Mouse (Mus musculus): ENCODE results near the gene Nrxn2. TPM values are rescaled to one million over a fixed set of nuclear protein-coding genes. Genes with fewer than 3 reads are reported as not detected.

Gene Nrxn2
- polyA plus RNA-seq, 1 experiment, result 7.0 TPM

- H3K9ac ChIP-seq (ENCODE audit: low read depth, poor library complexity, severe bottlenecking), result peak overlapping the region; percentile 50; the same call in 1 of the 2 replicates
- TF ChIP-seq EP300 (IDR thresholded peaks at IDR 0.05; ENCODE audit: insufficient read depth, low read depth, low read length) (no peak), CTCF (IDR thresholded peaks at IDR 0.05; ENCODE audit: low read depth, low read length) (no peak), POLR2A (IDR thresholded peaks at IDR 0.05; ENCODE audit: insufficient read depth, low read length) (no peak)
- peak overlapping the region; percentile 5; the same call in 1 of the 2 replicates for H3K4me3 ChIP-seq (ENCODE audit: low read depth, low read length)
- H3K4me1 ChIP-seq (ENCODE audit: control insufficient read depth, insufficient read depth, low read length), result no peaks in the 10 kb centered on the region
- no peaks in the 10 kb centered on the region for H3K27me3 ChIP-seq (ENCODE audit: control insufficient read depth, insufficient read depth, low read length, poor library complexity, severe bottlenecking)
- no peaks in the 10 kb centered on the region for H3K9me3 ChIP-seq (replicated peaks; ENCODE audit: control insufficient read depth, insufficient read depth, low read length, poor library complexity, severe bottlenecking)
- H3K27ac ChIP-seq (ENCODE audit: insufficient read depth, low read length), result no peak overlapping the region
- H3K36me3 ChIP-seq (ENCODE audit: control insufficient read depth, insufficient read depth, low read length, poor library complexity, severe bottlenecking), result peaks cover 70% of the 10 kb centered on the region
Measured at GRCm38 (mm10) chr19:6375423-6376254, 42.9 kb upstream of the Nrxn2 start.

DNA sequence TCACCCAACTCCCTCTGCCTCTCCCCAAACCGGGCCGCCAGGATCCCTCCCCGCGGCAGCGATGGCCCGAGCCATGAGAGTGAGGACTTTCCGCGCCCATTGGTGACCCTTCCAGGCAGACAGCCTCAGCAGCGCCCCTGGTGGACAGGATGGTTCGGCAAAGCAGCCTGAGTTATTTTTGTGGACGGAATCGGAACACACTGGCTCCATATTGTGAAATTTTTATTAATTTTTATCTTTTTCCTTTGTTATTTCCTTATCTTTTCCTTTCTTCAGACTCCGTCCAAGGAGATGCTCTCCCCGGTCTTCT is 42.3 kb upstream of the Nrxn2 start:
- TF ChIP-seq POLR2A (IDR thresholded peaks at IDR 0.05; ENCODE audit: insufficient read depth, low read length) (no peak), CTCF (IDR thresholded peaks at IDR 0.05; ENCODE audit: low read depth, low read length) (peak; percentile 80)
- H3K4me1 ChIP-seq (ENCODE audit: control insufficient read depth, insufficient read depth, low read length), result no peaks in the 10 kb centered on the region
- H3K9me3 ChIP-seq (replicated peaks; ENCODE audit: control insufficient read depth, insufficient read depth, low read length, poor library complexity, severe bottlenecking), result no peaks in the 10 kb centered on the region
- no peak overlapping the region for H3K27ac ChIP-seq (ENCODE audit: insufficient read depth, low read length)
- no peaks in the 10 kb centered on the region for H3K27me3 ChIP-seq (ENCODE audit: control insufficient read depth, insufficient read depth, low read length, poor library complexity, severe bottlenecking)
- H3K36me3 ChIP-seq (ENCODE audit: control insufficient read depth, insufficient read depth, low read length, poor library complexity, severe bottlenecking), result peaks cover 64% of the 10 kb centered on the region
- no peak overlapping the region for H3K9ac ChIP-seq (ENCODE audit: low read depth, poor library complexity, severe bottlenecking)
- H3K4me3 ChIP-seq (ENCODE audit: low read depth, low read length), result no peak overlapping the region

GRCm38 (mm10) chr19:6376643-6377042 is 41.9 kb upstream of the Nrxn2 start:
- H3K4me3 ChIP-seq (ENCODE audit: low read depth, low read length), result no peak overlapping the region
- H3K27ac ChIP-seq (ENCODE audit: insufficient read depth, low read length), result no peak overlapping the region
- TF ChIP-seq POLR2A (IDR thresholded peaks at IDR 0.05; ENCODE audit: insufficient read depth, low read length), result no peak
- no peak for TF ChIP-seq EP300 (IDR thresholded peaks at IDR 0.05; ENCODE audit: insufficient read depth, low read depth, low read length)
- no peak for TF ChIP-seq CTCF (IDR thresholded peaks at IDR 0.05; ENCODE audit: low read depth, low read length)
- no peaks in the 10 kb centered on the region for H3K9me3 ChIP-seq (replicated peaks; ENCODE audit: control insufficient read depth, insufficient read depth, low read length, poor library complexity, severe bottlenecking)
- peaks cover 60% of the 10 kb centered on the region for H3K36me3 ChIP-seq (ENCODE audit: control insufficient read depth, insufficient read depth, low read length, poor library complexity, severe bottlenecking)
- no peak overlapping the region for H3K9ac ChIP-seq (ENCODE audit: low read depth, poor library complexity, severe bottlenecking)
- H3K4me1 ChIP-seq (ENCODE audit: control insufficient read depth, insufficient read depth, low read length), result no peaks in the 10 kb centered on the region
- H3K27me3 ChIP-seq (ENCODE audit: control insufficient read depth, insufficient read depth, low read length, poor library complexity, severe bottlenecking), result no peaks in the 10 kb centered on the region

- Histone ChIP-seq H3K36me3 (ENCODE audit: control insufficient read depth, insufficient read depth, low read length, poor library complexity, severe bottlenecking) (peaks cover 51% of the 10 kb centered on the region), H3K4me3 (ENCODE audit: low read depth, low read length) (no peak overlapping the region), H3K27ac (ENCODE audit: insufficient read depth, low read length) (no peak overlapping the region), H3K9ac (ENCODE audit: low read depth, poor library complexity, severe bottlenecking) (no peak overlapping the region), H3K9me3 (replicated peaks; ENCODE audit: control insufficient read depth, insufficient read depth, low read length, poor library complexity, severe bottlenecking) (no peaks in the 10 kb centered on the region), H3K27me3 (ENCODE audit: control insufficient read depth, insufficient read depth, low read length, poor library complexity, severe bottlenecking) (no peaks in the 10 kb centered on the region), H3K4me1 (ENCODE audit: control insufficient read depth, insufficient read depth, low read length) (no peaks in the 10 kb centered on the region)
- no peak for TF ChIP-seq EP300 (IDR thresholded peaks at IDR 0.05; ENCODE audit: insufficient read depth, low read depth, low read length)
- TF ChIP-seq CTCF (IDR thresholded peaks at IDR 0.05; ENCODE audit: low read depth, low read length), result no peak
- TF ChIP-seq POLR2A (IDR thresholded peaks at IDR 0.05; ENCODE audit: insufficient read depth, low read length), result no peak
Measured at GRCm38 (mm10) chr19:6377327-6378040, 41.0 kb upstream of the Nrxn2 start.

DNA sequence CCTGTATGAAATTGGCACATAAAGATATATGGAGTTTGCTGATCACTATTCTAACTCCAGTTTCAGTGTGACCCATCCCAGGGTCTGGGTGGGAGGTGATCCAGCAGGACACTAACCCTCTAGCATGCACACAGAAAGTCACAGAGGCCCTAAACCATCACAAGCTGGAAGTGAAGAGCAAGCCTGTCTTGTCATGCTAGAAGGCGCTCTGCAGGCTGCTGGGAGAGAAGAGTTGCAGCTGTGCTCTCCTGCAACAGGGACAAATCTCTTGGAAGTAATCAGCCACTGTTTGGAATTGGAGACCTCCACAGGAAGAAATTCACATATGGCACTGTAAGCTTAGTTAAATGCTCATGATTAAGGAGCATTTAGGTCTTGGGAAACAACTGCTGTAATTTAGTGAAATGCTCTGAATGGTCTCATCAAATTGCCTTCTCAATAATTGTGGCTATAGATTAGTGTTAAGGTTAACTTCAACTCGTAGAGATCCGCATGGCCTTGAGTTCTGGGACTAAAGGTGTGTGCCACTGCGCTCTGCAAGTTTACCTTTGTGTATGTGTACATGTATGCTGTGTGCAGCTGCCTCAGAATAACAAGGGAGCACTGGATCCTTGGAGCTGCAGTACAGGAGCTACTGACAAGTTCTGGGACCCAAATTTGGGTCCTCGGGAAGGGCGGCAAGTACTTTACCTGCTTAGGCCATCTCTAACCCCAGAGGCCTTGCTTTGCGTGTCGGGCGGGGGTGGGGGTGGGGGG is 37.9 kb upstream of the Nrxn2 start:
- Histone ChIP-seq H3K9ac (ENCODE audit: low read depth, poor library complexity, severe bottlenecking) (no peak overlapping the region), H3K4me3 (ENCODE audit: low read depth, low read length) (no peak overlapping the region), H3K4me1 (ENCODE audit: control insufficient read depth, insufficient read depth, low read length) (no peaks in the 10 kb centered on the region), H3K27me3 (ENCODE audit: control insufficient read depth, insufficient read depth, low read length, poor library complexity, severe bottlenecking) (no peaks in the 10 kb centered on the region), H3K36me3 (ENCODE audit: control insufficient read depth, insufficient read depth, low read length, poor library complexity, severe bottlenecking) (peaks cover 22% of the 10 kb centered on the region), H3K9me3 (replicated peaks; ENCODE audit: control insufficient read depth, insufficient read depth, low read length, poor library complexity, severe bottlenecking) (no peaks in the 10 kb centered on the region), H3K27ac (ENCODE audit: insufficient read depth, low read length) (no peak overlapping the region)
- TF ChIP-seq CTCF (IDR thresholded peaks at IDR 0.05; ENCODE audit: low read depth, low read length) (no peak), POLR2A (IDR thresholded peaks at IDR 0.05; ENCODE audit: insufficient read depth, low read length) (no peak), EP300 (IDR thresholded peaks at IDR 0.05; ENCODE audit: insufficient read depth, low read depth, low read length) (no peak)

Data from ES-Bruce4 (cell line).